9 mouse cellular contexts compared by ENCODE assay signal in genomic region chr5:139796900-139797299, GRCm38 (mm10). TPM values are rescaled to one million over a fixed set of nuclear protein-coding genes. Genes with fewer than 3 reads are reported as not detected.
DNase-seq lines count a peak whose midpoint lies in the region; ATAC-seq lines count a peak whose summit lies in the region.
"Had no signal": no experiment of that assay in that cellular context is flagged by ENCODE, and none has a peak within 500 bp of the region (broad histone marks: within the 10 kb centered on the region; RNA-seq: fewer than 3 reads in every experiment).

No protein-coding gene starts in this region.

- DNase-seq in adrenal gland, adult 18-20 months (ENCODE audit: low spot score in 2 of 2), result peak; percentile 74 to 81
- DNase-seq in heart, adult 9 months (ENCODE audit: low spot score in 2 of 2), result peak; percentile 96 to 97
- peak; percentile 93 for DNase-seq in kidney, adult 9 months
- no peak for DNase-seq in liver, embryonic 13.5 days
- DNase-seq in cerebellum, postnatal 36 days, result no peak
- no peak for DNase-seq in cerebellum, adult 9-10 months

- H3K4me1 ChIP-seq in embryonic facial prominence, embryonic 13.5 days, result peaks cover 37% of the 10 kb centered on the region
- peaks cover 96% of the 10 kb centered on the region for H3K4me1 ChIP-seq in liver, embryonic 13.5 days (replicated peaks)
- peaks cover 66% of the 10 kb centered on the region for H3K4me1 ChIP-seq in neural tube, embryonic 15.5 days

- H3K36me3 ChIP-seq in embryonic facial prominence, embryonic 13.5 days, result peaks cover 23% of the 10 kb centered on the region
- peaks cover 82% of the 10 kb centered on the region for H3K36me3 ChIP-seq in liver, embryonic 13.5 days
- H3K36me3 ChIP-seq in neural tube, embryonic 15.5 days, result peaks cover 14% of the 10 kb centered on the region

- ATAC-seq in embryonic facial prominence, embryonic 13.5 days (ENCODE audit: insufficient number of reproducible peaks, insufficient read depth, low FRiP score, low TSS enrichment, low read depth), result peak; percentile 64
- ATAC-seq in liver, embryonic 13.5 days (ENCODE audit: low read depth), result no peak
- ATAC-seq in neural tube, embryonic 15.5 days (ENCODE audit: low FRiP score), result no peak

- 15% methylated on average over 13 of the region's 13 CpGs for WGBS in embryonic facial prominence, embryonic 13.5 days
- WGBS in liver, embryonic 13.5 days (ENCODE audit: insufficient replicate concordance), result 50% methylated on average over 13 of the region's 13 CpGs
- 17% methylated on average over 13 of the region's 13 CpGs for WGBS in neural tube, embryonic 15.5 days

- peak overlapping the region; percentile 54; the same call in 1 of the 2 replicates for H3K9ac ChIP-seq in embryonic facial prominence, embryonic 13.5 days
- H3K9ac ChIP-seq in liver, embryonic 13.5 days, result peak overlapping the region; percentile 44; the same call in 1 of the 2 replicates
- H3K9ac ChIP-seq in neural tube, embryonic 15.5 days (replicated peaks), result no peak overlapping the region

- no peaks in the 10 kb centered on the region for H3K9me3 ChIP-seq in embryonic facial prominence, embryonic 13.5 days
- H3K9me3 ChIP-seq in liver, embryonic 13.5 days (replicated peaks), result no peaks in the 10 kb centered on the region
- H3K9me3 ChIP-seq in neural tube, embryonic 15.5 days (replicated peaks), result no peaks in the 10 kb centered on the region

- peak overlapping the region; percentile 50 for H3K4me2 ChIP-seq in embryonic facial prominence, embryonic 13.5 days
- H3K4me2 ChIP-seq in liver, embryonic 13.5 days, result peak overlapping the region; percentile 83
- peak overlapping the region; percentile 70 for H3K4me2 ChIP-seq in neural tube, embryonic 15.5 days

- H3K27me3 ChIP-seq in embryonic facial prominence, embryonic 13.5 days, result 0 out of 2 replicates have a peak, but pooled peaks cover 3% of the 10 kb centered on the region
- H3K27me3 ChIP-seq in liver, embryonic 13.5 days, result no peaks in the 10 kb centered on the region
- H3K27me3 ChIP-seq in neural tube, embryonic 15.5 days (replicated peaks), result no peaks in the 10 kb centered on the region

- peak overlapping the region; percentile 68 for H3K27ac ChIP-seq in embryonic facial prominence, embryonic 13.5 days
- H3K27ac ChIP-seq in liver, embryonic 13.5 days, result peak overlapping the region; percentile 99
- peak overlapping the region; percentile 92 for H3K27ac ChIP-seq in neural tube, embryonic 15.5 days (replicated peaks)

- peak overlapping the region; percentile 11; the same call in 1 of the 2 replicates for H3K4me3 ChIP-seq in embryonic facial prominence, embryonic 13.5 days
- peak overlapping the region; percentile 6; the same call in 1 of the 2 replicates for H3K4me3 ChIP-seq in liver, embryonic 13.5 days (replicated peaks)
- H3K4me3 ChIP-seq in neural tube, embryonic 15.5 days (replicated peaks), result no peak overlapping the region

RNA-seq across cellular contexts. Expression of gene Mafk, which starts 5.6 kb away (rescaled TPM):
- total RNA-seq in adrenal gland, adult 18-20 months (2021), result 10 to 100 TPM; 28.8 to 39.0 TPM
- polyA plus RNA-seq in embryonic facial prominence, embryonic 13.5 days (2015; fragmentation: Nextera tagmentation; extraction: Ambion mirVana), result 8.7 and 9.6 TPM in 2 replicates
- polyA plus RNA-seq in liver, embryonic 13.5 days (2015; fragmentation: Nextera tagmentation; extraction: Ambion mirVana), result 41.6 and 44.9 TPM in 2 replicates
- 10.8 and 14.2 TPM in 2 replicates for polyA plus RNA-seq in neural tube, embryonic 15.5 days (2015; fragmentation: Nextera tagmentation; extraction: Ambion mirVana)

RNA-seq across cellular contexts. Expression of gene Ints1, which starts 21.4 kb away (rescaled TPM):
- 10 to 100 TPM; 47.8 to 53.5 TPM for total RNA-seq in adrenal gland, adult 18-20 months (2021)
- 24.5 and 29.0 TPM in 2 replicates for polyA plus RNA-seq in embryonic facial prominence, embryonic 13.5 days (2015; fragmentation: Nextera tagmentation; extraction: Ambion mirVana)
- polyA plus RNA-seq in liver, embryonic 13.5 days (2015; fragmentation: Nextera tagmentation; extraction: Ambion mirVana), result 12.7 and 13.8 TPM in 2 replicates
- 25.6 and 29.0 TPM in 2 replicates for polyA plus RNA-seq in neural tube, embryonic 15.5 days (2015; fragmentation: Nextera tagmentation; extraction: Ambion mirVana)

RNA-seq across cellular contexts. Expression of gene Tmem184a, which starts 22.8 kb away (rescaled TPM):
- total RNA-seq in adrenal gland, adult 18-20 months (2021), result 1 to 10 TPM in 1 of 2 experiments, under 1 TPM in 1; 0.33 to 1.3 TPM
- 2.3 and 2.7 TPM in 2 replicates for polyA plus RNA-seq in embryonic facial prominence, embryonic 13.5 days (2015; fragmentation: Nextera tagmentation; extraction: Ambion mirVana)
- polyA plus RNA-seq in liver, embryonic 13.5 days (2015; fragmentation: Nextera tagmentation; extraction: Ambion mirVana), result 0.68 and 0.89 TPM in 2 replicates
- 0.20 and 1.7 TPM in 2 replicates for polyA plus RNA-seq in neural tube, embryonic 15.5 days (2015; fragmentation: Nextera tagmentation; extraction: Ambion mirVana)

RNA-seq across cellular contexts. Expression of gene Gm26938, which starts 29.3 kb away (rescaled TPM):
- total RNA-seq in adrenal gland, adult 18-20 months (2021), result not detected
- polyA plus RNA-seq in embryonic facial prominence, embryonic 13.5 days (2015; fragmentation: Nextera tagmentation; extraction: Ambion mirVana), result 0.90 TPM in 1 of 2 replicates, not detected in the other
- polyA plus RNA-seq in liver, embryonic 13.5 days (2015; fragmentation: Nextera tagmentation; extraction: Ambion mirVana), result not detected in 2 replicates
- not detected in 2 replicates for polyA plus RNA-seq in neural tube, embryonic 15.5 days (2015; fragmentation: Nextera tagmentation; extraction: Ambion mirVana)
- total RNA-seq: common myeloid progenitor, adult 5-6 weeks had no signal

RNA-seq across cellular contexts. Expression of gene Psmg3, which starts 29.8 kb away (rescaled TPM):
- 10 to 100 TPM; 18.3 to 19.9 TPM for total RNA-seq in adrenal gland, adult 18-20 months (2021)
- 59.8 and 65.4 TPM in 2 replicates for polyA plus RNA-seq in embryonic facial prominence, embryonic 13.5 days (2015; fragmentation: Nextera tagmentation; extraction: Ambion mirVana)
- polyA plus RNA-seq in liver, embryonic 13.5 days (2015; fragmentation: Nextera tagmentation; extraction: Ambion mirVana), result 68.7 and 70.5 TPM in 2 replicates
- polyA plus RNA-seq in neural tube, embryonic 15.5 days (2015; fragmentation: Nextera tagmentation; extraction: Ambion mirVana), result 72.1 and 76.3 TPM in 2 replicates

Comparison
In these comparisons a context has a peak if more than half of its experiments do, and no peak if none do; other contexts are left out.
1. DNase-seq: peak in adrenal gland, adult 18-20 months (2 of 2), heart, adult 9 months (2 of 2) and kidney, adult 9 months (single experiment); none in liver, embryonic 13.5 days (single experiment), cerebellum, postnatal 36 days (0 of 2) and cerebellum, adult 9-10 months (single experiment).
2. Peak in every context shown above with its lines, with median percentiles within 50 percentile points of each other: H3K27ac ChIP-seq and H3K4me2 ChIP-seq.